Mouse (Mus musculus) regulatory T cell (primary cell): ENCODE results near the gene Fam131c.

Source experiments
- in situ Hi-C: fragments of 300-600 bp; cut with MboI, MseI; formaldehyde crosslinking; loops from one replicate; pipeline ENCODE4 v1.15.1; 2025; ENCODE audit warnings: high pct_unique_total_duplicates

Gene Fam131c

DNA sequence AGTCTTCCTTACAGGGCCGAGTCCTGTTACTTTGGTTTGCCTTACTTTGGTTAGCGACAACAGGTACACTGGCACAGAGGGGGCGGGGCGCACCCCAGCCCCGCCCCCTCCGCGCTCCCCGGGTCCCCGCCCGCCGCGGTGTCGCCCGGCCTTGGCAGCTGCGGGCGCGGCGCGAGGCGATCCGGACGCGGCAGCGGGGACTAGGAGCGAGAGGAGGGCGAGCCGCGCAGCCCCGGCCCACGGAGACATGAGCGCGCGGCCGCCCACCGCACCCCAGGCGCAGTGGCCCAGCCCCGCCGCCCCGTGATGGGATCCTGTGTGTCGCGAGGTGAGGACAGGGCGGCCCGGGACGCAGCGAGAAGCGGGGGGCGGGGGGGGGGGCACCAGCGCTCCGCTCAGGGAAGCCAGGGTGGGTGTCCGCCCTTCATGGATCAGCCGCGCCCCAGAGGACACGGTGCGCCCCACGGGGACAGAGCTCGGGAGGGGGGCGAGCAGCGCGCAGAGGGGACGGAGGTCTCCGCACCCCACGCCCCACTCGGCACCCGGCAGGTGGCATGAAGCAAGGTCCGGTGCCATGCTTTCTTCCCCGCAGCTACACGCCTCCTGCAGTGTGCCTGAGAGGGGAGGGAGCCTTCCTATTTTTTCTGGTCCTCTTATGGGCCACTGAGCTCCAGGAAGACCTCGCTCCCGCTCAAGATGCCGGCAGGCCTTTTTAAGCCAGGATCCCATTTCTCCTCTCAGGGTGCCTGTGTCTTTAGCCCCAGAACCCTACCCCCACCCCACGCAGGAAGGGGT, at the start of gene Fam131c:
Fam131c (plus strand) TSS at position 224 of the 795 bp plus-strand sequence.
- in situ Hi-C loops = no loop called here

DNA sequence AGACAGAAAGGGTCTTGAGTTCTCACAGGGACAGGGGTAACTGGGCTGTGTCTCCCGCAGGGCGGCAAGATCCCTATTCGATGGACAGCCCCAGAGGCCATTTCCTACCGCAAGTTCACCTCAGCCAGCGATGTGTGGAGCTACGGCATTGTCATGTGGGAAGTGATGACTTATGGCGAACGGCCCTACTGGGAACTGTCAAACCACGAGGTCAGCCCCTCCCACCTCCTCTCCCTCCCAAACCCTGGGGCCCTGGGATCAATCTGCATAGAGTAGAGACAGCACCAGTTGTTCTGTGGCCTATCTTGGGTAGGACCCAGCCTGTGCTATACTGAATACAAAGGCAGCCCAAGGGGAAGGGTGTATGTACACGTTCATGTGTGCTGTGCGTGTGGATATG, 45.5 kb upstream of the Fam131c start:
- in situ Hi-C loops = loop anchor here (10.0 kb wide), 1 partner anchor 812 kb away; no protein-coding TSS in a partner anchor

DNA sequence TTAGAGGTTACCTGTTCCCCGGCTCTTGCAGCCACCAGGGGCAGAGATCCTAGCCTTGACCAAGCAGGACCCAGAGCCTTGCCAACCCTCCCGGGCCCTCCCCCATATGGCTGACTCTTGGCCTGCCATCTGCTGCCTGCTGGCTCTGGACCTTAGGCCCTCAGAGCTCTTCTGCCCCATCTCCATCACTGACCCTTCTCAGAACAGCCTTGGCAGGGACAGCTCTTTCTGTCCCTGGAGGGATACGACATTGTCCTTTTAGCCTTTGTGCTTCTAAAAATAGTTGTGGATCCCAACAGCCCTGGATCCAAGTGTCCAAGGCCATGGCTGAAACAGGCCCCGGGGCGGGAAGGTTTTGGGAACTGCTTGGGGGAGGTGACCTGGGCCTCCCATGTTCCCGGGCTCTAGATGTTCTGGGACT, 43.2 kb upstream of the Fam131c start:
- in situ Hi-C loops = loop anchor here (10.0 kb wide), 1 partner anchor 810 kb away; no protein-coding TSS in a partner anchor

DNA sequence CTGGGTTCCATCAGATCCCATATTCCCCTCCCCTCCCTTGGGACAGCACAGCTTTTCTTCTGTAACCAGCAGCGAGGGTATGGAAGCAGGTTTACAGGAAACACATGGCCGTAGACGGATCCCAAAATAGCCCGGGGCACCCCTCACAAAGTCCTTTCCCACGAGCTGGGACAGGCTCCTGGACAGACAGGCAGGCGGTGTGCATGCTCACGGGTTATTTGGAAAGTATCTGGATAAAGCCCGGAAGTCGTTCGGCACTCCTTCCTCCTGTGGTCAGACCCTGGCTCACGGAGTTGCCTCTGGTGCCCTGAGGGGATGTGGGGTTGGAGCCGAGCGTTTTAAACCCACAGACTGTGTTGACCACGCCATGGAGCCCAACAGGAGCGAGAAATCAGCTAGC, 42.4 kb upstream of the Fam131c start:
- in situ Hi-C loops = loop anchor here (10.0 kb wide), 1 partner anchor 809 kb away; no protein-coding TSS in a partner anchor

DNA sequence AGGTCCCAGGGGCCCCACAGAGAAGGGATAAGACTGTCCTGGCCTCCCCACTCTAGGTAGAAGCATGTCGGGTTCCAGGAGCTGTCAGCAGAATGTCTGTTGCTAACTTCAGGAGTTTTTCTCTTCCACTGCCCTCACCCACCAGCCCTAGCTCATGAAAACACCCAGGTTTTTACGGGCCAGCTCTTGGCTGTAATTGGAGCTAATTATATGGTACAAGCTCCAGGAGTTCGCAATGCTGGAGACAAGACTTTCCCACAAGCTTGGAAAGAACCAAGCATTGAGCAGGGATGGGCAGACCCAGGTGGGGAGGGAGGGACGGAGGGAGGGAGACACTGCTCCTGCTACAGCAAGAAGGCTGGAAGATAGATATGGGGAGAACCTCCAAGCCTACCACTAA, 40.9 kb upstream of the Fam131c start:
- in situ Hi-C loops = loop anchor here (10.0 kb wide), 1 partner anchor 808 kb away; no protein-coding TSS in a partner anchor

DNA sequence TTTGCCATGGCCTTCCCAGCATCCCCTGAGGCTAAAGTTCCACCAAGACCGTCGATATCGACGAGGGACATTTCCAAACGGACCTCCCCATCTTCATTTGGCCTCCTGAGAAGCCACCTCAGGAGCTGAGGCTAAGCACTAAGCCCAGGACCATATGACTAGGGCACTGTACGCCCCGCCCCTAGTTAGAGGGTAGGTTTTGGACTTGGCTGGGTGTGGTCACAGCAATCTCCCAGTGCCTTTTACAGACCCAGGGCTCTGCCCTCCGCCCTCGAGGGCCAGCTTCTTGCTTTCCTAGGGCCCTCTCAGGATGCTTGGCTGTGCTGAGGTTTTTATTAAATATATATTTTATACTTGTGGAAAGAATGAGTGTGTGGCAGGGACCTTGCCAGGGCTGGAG, 39.3 kb upstream of the Fam131c start:
- in situ Hi-C loops = loop anchor here (10.0 kb wide), 1 partner anchor 806 kb away; no protein-coding TSS in a partner anchor

DNA sequence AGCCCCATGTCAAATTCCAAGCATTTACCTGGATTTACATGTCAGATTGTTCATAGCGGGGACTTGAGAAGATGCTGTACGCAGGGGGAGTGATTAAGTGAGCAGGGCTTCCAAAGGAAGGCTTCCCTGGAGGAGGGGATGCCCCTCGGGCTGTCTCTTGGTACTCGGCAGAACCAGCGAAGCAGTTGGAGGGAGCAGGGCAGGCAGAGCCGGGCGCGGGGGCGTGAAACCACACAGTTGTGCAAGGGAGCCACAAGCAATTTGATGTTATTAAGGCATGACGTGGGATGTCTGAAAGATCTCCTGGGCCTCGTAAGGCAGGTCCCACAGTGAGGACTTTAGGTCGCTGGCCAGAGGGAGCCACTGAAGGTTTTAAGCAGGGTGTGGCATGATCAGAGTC, 38.1 kb upstream of the Fam131c start:
- in situ Hi-C loops = loop anchor here (10.0 kb wide), 1 partner anchor 805 kb away; no protein-coding TSS in a partner anchor

DNA sequence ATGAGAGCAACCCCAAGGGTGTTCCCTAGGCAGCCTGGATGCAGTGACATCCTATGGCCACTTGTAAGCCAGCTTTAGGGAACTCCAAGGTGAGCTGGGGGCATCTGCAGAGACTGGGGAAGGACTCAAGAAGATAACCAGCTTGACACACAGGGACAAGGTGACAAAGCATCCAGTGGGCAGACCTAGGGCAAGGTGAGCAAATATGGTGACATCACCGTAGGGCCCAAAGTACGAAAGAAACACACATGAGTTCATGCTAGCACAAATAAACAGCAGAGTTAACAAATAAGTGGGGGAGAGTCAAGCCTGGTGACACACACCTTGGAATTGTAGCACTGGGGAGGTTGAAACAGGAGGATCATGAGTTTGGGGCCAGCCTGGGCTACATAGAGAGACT, 36.6 kb upstream of the Fam131c start:
- in situ Hi-C loops = no loop called here

DNA sequence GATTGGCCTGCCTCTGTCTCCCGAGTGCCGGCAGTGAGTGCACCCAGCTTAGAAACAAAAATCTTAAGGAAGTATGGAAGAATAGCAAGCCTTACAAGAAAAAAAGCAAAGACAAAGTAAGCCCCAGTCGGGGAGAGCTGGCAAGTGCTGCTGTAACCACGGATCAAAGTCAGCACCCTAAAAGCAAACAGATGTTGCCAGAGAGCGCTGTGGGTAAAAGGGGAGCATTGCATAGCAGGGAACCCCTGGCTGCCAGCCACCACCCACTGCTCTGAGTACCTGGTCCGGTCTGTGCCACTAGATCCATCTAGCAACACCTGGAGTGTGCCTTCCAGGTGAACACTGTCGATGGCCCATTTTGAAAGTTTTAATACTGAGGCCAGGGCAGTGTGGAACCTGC, 35.8 kb upstream of the Fam131c start:
- in situ Hi-C loops = no loop called here

DNA sequence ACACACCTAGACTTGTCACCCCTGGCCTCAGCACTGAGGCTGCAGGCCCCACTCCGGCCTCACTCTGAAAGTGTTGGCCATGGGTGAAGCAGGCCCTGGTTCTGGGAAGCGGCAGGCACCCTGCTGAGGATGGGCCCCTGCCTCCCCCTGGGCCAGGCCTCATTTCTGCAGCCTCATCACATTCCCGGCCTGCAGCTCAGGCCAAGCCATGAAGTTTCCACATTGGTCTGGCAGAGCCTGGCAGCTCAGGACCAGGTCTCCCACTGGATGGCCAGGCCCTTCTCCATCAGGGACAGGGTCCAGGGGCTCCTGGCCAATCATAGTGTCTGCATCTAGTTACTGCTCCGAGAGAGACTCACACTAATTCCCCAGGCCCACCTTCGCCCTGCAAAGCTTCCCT, 33.3 kb upstream of the Fam131c start:
- in situ Hi-C loops = no loop called here

DNA sequence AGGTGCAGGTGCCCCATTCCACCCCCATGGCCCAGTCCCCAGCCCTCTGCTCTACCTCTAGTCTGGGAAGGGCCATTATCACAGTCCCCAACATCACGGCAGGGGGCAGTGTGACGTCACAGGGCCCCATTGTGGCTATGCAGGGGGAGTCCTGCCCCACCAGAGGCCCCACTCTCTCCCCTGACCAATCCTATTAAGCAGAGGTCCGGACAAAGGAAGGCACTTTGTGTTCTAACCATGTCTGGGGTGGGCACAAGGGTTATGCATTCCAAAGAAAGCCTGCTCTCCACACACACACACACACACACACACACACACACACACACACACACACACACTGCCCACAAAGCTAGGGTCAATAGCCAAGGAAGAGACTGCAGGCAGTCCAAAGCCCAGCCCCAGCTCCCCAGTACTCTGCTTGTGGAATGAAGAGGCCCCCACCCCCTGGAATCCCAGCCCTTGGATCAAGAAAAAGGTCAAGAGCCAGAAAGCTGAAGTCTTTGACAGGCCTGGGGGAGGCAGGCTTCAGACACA, 32.7 kb upstream of the Fam131c start:
- in situ Hi-C loops = no loop called here

DNA sequence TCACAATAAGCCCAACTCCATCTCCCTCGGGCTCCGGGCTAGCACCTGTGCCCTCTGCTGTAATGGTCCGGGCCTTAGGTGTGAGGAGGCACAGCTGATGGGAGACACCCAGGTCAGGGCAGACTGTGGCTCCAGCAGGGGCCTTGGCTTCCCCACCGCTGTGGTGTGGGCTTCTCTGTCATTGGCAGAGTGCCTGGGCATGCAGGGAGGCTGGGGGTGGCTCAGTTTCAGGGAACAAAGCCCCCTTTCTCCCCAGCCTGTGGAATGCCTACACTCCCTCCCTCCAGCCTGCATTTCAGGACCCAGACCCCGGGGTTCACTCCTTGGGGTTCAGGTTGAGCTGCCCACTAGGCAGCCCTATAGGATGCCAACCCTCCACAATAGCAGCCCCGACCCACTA, 31.8 kb upstream of the Fam131c start:
- in situ Hi-C loops = no loop called here

DNA sequence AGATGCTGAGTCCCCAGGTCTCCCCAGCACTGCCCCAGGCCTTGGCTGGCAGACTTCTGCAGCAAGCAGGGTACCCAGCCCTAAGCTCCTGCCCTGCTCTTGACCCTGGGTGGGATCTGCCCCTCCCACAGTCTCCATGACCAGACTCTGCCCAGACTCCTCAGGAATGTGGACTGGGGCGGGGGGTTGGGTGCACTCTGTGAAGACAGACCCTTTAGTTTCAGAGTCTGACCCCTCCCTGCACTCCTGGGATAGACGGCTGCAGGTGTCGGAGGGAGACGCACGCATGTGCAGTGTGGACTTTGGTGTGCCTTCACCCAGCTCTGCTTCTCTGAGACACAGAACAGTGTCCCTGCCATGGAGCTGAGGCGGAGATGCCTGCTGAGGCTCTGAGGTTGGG, 30.0 kb upstream of the Fam131c start:
- in situ Hi-C loops = no loop called here

DNA sequence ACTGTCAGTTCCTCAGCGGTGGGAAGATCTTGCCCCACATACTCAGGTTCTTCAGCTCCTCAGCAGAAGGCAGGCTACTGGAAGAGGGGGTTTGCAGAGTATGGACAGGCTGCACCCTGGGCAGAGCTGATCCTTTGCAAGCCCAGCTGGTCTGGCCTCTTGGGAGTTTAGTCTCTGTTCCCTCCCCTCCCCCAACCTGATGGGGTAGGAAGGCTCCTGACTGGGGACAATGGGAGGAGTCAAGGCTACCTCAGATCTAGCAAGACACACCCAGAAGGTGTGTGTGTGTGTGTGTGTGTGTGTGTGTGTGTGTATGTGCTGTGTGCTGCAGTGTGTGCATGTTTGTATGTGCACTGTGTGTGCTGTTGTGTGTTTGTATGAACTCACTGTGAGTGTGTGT, 29.2 kb upstream of the Fam131c start:
- in situ Hi-C loops = no loop called here

DNA sequence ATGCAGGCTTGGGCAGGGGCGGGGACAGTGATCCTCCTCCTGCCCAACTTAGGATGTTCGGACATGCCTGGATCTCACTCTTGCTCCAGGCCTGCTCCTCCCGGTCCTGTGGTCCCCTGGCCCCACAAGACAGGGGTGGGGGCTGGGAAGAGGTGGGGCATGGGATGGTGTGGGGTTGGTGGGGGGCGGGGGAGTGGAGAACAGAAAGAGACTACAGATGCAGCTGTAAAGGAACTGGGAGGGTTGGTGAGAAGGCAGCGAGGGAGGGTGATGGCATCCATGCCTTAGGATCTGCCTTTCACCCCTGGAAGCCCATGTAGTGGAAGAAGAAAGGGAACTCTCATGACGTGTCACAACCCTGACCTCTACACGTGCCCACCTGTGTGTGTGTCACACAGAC, 26.5 kb upstream of the Fam131c start:
- in situ Hi-C loops = no loop called here

DNA sequence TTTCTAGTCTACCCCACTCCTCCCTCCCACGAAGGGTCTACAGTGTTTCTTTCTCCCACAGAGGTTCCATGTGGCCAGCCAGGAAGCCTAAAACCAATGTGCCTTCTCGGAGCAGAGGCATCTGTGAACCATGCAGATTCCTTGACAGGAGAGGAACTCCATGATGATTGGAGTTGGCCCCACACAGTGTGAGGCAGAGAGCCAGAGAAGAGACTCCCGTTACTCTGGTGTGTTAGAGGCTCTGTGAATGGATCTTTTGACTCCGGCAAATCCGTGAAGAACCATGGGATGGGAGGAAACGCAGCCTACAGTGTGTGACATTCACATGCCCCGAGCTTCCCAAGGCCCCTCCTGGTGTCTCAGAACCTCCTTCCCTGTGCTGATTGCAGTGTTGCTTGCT, 24.5 kb upstream of the Fam131c start:
- in situ Hi-C loops = no loop called here

DNA sequence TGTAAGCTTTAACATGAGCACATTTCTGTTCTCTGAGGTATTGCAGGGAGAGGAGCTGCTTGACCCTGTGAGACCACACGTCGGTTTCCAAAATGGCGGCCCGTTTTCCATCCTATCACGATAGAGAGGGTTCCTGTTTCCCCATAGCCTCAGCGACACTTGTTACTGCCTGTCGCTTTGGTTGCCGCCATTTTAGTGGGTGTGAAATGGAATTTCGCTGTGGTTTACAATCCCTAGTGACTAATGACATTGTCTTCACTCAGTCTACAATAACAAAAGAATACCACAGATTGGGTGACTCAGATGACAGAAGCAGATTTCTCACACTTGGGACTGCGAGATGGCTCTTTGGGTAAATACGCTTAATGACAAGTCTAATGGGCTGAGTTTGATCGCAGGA, 22.8 kb upstream of the Fam131c start:
- in situ Hi-C loops = no loop called here

DNA sequence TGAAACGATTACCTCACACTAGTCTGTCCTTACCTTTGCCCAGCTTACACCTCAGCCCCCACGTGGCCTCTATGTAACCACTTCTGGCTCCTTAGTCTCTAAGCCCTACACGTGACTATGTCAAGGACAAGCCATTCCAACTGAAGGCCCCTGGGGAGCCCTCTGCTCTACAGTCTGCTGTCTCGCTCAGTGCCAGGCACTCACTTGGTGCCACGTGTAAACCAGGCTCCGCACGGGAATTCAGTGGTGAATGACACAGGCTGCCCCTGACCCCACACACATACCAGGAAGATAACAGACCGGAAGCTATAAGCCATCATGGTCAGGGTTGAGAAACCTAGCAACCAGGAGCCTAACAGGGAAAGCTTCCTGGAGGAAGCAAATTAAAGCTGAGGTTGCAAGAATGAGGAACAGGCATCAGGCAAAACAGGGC, 20.6 kb upstream of the Fam131c start:
- in situ Hi-C loops = no loop called here

DNA sequence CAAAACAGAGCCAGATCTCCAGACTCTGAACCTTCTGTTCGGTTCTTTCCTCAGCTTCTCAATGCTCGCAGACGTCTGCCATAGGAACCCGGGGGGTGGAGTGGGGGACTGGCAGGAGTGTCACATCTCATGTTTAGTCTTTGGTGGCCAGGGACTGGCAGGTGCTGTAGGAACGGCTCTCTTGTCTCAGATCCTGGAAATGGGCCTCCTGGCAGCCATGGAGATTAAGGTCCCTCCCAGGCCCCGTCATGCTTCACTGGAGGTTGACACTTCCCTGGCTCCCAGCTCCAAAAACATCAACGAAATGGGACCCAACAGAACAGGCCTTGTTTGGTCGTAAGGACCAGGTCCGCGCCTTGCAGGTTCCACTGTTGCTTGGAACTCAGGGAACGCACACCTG, 19.4 kb upstream of the Fam131c start:
- in situ Hi-C loops = no loop called here

DNA sequence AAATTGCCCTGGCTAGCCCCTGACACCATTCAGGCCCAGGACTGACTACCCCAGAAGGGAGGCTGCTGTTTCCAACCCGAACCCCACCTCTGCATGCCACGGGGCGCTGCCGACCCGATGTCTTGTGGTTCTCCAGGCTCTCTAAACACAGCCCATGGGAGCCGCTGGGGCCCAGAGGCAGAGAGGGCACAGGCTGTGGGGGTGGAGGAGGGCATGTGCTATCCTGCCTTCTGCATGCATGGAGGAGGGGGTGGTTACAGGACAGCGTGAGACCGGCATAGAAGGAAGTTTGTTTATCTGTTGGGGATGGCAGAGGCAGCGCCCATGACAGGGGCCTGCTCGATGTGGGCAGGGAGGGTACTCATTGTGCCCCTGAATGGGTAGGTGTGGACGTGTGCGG, 18.0 kb upstream of the Fam131c start:
- in situ Hi-C loops = no loop called here

DNA sequence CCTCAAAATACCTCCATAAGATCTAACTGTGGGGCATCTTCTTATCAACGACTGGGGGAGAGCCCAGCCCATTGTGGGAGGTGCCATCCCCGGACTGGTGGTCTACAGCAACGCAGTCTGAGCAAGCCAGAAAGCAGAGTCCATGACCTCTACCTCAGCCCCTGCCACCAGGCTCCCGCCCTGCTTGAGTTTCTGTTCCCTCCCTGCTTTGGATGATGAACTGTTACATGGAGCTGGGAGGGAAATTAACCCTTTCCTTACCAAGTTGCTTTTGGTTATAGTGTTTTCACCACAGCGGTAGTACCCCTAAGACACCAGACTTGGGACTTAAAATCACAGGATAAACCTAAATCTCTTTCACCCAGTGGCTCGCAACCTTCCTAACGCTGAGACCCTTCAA, 16.0 kb upstream of the Fam131c start:
- in situ Hi-C loops = no loop called here

DNA sequence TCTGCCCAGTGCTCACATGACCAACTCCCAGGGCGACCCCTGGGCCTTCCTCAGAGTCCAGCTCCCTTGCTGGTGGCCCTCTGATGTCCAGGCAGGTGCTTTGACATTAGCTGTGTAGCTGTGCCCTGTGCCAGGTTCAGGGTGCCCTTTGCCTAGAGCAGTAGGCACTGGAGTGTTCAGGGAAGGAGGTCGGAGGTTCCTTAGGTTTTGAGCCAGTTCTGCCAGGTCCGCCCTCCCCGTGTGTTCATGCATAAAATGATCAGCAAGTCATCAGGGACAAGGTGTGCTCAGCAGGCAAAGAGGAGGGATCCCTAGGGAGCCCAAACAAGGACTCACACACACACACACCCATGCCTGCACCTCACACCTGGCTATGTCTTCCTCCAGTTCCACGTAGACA, 15.0 kb upstream of the Fam131c start:
- in situ Hi-C loops = no loop called here

DNA sequence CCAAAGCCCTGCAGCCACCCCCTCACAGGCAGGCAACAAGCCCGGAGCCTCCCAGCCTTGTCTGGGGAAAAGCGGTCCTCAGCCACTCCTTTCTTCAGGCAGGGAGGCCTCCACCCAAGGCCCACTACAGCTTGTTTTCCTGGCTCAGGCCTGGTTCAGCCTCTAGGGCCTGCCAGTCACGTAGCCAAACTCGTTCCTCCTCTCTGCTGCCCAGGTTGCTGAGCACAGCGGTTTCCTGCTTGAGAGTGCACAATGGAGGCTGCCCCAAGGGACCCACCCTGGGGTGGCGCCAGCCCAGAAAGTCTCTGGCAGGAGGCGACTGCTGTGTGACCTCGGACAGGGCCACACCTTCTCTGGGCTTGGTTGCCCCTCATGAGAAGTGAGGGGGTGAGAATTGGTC, 14.2 kb upstream of the Fam131c start:
- in situ Hi-C loops = no loop called here
